Mouse (Mus musculus) testis, postnatal 10 days (tissue): ENCODE data around the gene Nfatc2.
A peak's percentile ranks its signal among the peaks of the same experiment; 100 is the strongest.

Experiments
- DNase-seq: peaks from one replicate; pipeline ENCODE4 v3.0.0; 2021; ENCODE audit warnings: low spot score

Nfatc2 gene

GRCm38 (mm10) chr2:168608125-168608564 is 6.7 kb upstream of the Nfatc2 start:
- no peak for DNase-seq

GRCm38 (mm10) chr2:168604655-168605070 is 3.2 kb upstream of the Nfatc2 start:
- no peak for DNase-seq

- DNase-seq = no peak
These were observed 907 bp upstream of the Nfatc2 start for GRCm38 (mm10) chr2:168602387-168602741.

- no peak for DNase-seq
These were observed 537 bp downstream of the Nfatc2 start for GRCm38 (mm10) chr2:168600750-168601490.

- no peak for DNase-seq
These were observed 5.8 kb downstream of the Nfatc2 start for GRCm38 (mm10) chr2:168595693-168596092.

- no peak for DNase-seq
These were observed 7.8 kb downstream of the Nfatc2 start for GRCm38 (mm10) chr2:168593676-168594075.

- no peak for DNase-seq
These were observed 8.5 kb downstream of the Nfatc2 start for GRCm38 (mm10) chr2:168593004-168593403.

- no peak for DNase-seq
These were observed 10.4 kb downstream of the Nfatc2 start for GRCm38 (mm10) chr2:168591076-168591475.

GRCm38 (mm10) chr2:168590556-168590955 is 10.9 kb downstream of the Nfatc2 start:
- DNase-seq = no peak

GRCm38 (mm10) chr2:168590168-168590551 is 11.3 kb downstream of the Nfatc2 start:
- DNase-seq = peak; percentile 71

- no peak for DNase-seq
These were observed 11.9 kb downstream of the Nfatc2 start for GRCm38 (mm10) chr2:168589368-168590167.

GRCm38 (mm10) chr2:168588591-168589367 is 12.7 kb downstream of the Nfatc2 start:
- no peak for DNase-seq

GRCm38 (mm10) chr2:168587159-168587558 is 14.3 kb downstream of the Nfatc2 start:
- DNase-seq = no peak

GRCm38 (mm10) chr2:168586512-168586911 is 14.9 kb downstream of the Nfatc2 start:
- DNase-seq = peak; percentile 71

GRCm38 (mm10) chr2:168584857-168585256 is 16.6 kb downstream of the Nfatc2 start:
- DNase-seq = no peak

GRCm38 (mm10) chr2:168584408-168584807 is 17.0 kb downstream of the Nfatc2 start:
- no peak for DNase-seq

GRCm38 (mm10) chr2:168583084-168583483 is 18.4 kb downstream of the Nfatc2 start:
- DNase-seq = no peak

- DNase-seq = no peak
These were observed 20.1 kb downstream of the Nfatc2 start for GRCm38 (mm10) chr2:168581207-168581854.

GRCm38 (mm10) chr2:168580295-168580915 is 21.1 kb downstream of the Nfatc2 start:
- DNase-seq = no peak

- no peak for DNase-seq
These were observed 21.8 kb downstream of the Nfatc2 start for GRCm38 (mm10) chr2:168579601-168580130.

- DNase-seq = no peak
These were observed 22.3 kb downstream of the Nfatc2 start for GRCm38 (mm10) chr2:168579109-168579508.
